Mouse (Mus musculus) embryonic facial prominence, embryonic 11.5 days (tissue): ENCODE results near the gene Prox2. TPM values are rescaled to one million over a fixed set of nuclear protein-coding genes. Genes with fewer than 3 reads are reported as not detected.

Source experiments
- ATAC-seq: fragments of 200-750 bp; cut with Nextera tagmentation; replicated peaks from 2 replicates; pipeline ENCODE4 v1.8.0; 2017; ENCODE audit warnings: low read depth; ENCODE audit not compliant: insufficient number of reproducible peaks, low FRiP score, low TSS enrichment
- DNase-seq: peaks from one replicate; pipeline ENCODE4 v3.0.0-alpha.2; 2015; ENCODE audit warnings: low spot score
- H3K27ac ChIP-seq: fragments of 300-500 bp; sonication (generic); replicated peaks from 2 replicates; pipeline ENCODE4 v1.5.1; 2014; ENCODE audit warnings: mild to moderate bottlenecking, low read depth, low read length, control low read depth
- H3K27me3 ChIP-seq: fragments of 300-500 bp; sonication (generic); 2 replicates; pipeline ENCODE4 v1.6.1; 2014; ENCODE audit warnings: mild to moderate bottlenecking, low read length, moderate library complexity, mixed read lengths; ENCODE audit not compliant: control insufficient read depth, insufficient read depth
- H3K36me3 ChIP-seq: fragments of 300-500 bp; sonication (generic); replicated peaks from 2 replicates; pipeline ENCODE4 v1.6.1; 2014; ENCODE audit warnings: low read depth, mild to moderate bottlenecking, low read length, moderate library complexity, mixed read lengths; ENCODE audit not compliant: control insufficient read depth, insufficient read depth
- H3K4me1 ChIP-seq: fragments of 300-500 bp; sonication (generic); 2 replicates; pipeline ENCODE4 v1.6.1; 2014; ENCODE audit warnings: low read length, mixed read lengths; ENCODE audit not compliant: control insufficient read depth, insufficient read depth
- H3K4me2 ChIP-seq: fragments of 300-500 bp; sonication (generic); 2 replicates; pipeline ENCODE4 v1.6.1; 2014; ENCODE audit warnings: low read depth, mild to moderate bottlenecking, control low read depth, low read length, moderate library complexity
- H3K4me3 ChIP-seq: fragments of 300-500 bp; sonication (generic); 2 replicates; pipeline ENCODE4 v1.5.1; 2014; ENCODE audit warnings: low read depth, low read length, control low read depth
- H3K9ac ChIP-seq: fragments of 300-500 bp; sonication (generic); replicated peaks from 2 replicates; pipeline ENCODE4 v1.6.1; 2014; ENCODE audit warnings: mild to moderate bottlenecking, control low read depth, low read length
- H3K9me3 ChIP-seq: fragments of 300-500 bp; sonication (generic); replicated peaks from 2 replicates; pipeline ENCODE4 v1.6.1; 2016; ENCODE audit warnings: mild to moderate bottlenecking, low read length, inconsistent platforms, mixed read lengths; ENCODE audit not compliant: control insufficient read depth
- WGBS: fragments of 180-500 bp; shearing (Covaris S2); extraction: QIAGEN DNeasy Blood & Tissue Kit; methylation state at CpG from one replicate; pipeline ENCODE4 v1.1.7; 2014; 5-methylcytosine and 5-hydroxymethylcytosine counted together
- polyA plus RNA-seq: library from polyadenylated mRNA; unstranded; fragments of >200 nt; fragmentation: Nextera tagmentation; extraction: Ambion mirVana; gene quantifications from 2 replicates; pipeline ENCODE4 v1.2.1, GENCODE M21; 2014

Gene Prox2
- polyA plus RNA-seq, 1 experiment from 2014 or later = 2.9 TPM

DNA sequence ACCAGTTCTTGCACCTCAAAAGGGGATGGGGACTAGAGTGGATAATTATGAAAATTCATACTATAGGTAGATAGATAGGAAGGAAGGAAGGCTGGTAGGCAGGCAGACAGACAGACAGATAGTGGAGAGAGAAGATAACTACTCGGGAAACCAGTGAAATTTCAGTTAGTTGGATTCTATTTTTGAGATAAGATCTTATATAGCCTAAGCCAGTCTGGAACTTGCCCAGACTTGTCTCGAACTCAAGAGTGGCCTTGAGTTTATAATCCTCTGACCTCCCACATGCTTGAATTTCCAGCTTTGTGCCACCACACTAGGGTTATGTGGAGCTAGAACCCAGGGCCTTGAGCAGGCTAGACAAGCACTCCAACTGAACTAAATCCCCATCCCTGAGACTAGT is 26.3 kb downstream of the Prox2 start:
- Histone ChIP-seq H3K36me3 (no peaks in the 10 kb centered on the region; the same call in 1 of the 2 replicates), H3K4me3 (no peak overlapping the region), H3K27ac (no peak overlapping the region), H3K9ac (no peak overlapping the region), H3K9me3 (no peaks in the 10 kb centered on the region), H3K27me3 (no peaks in the 10 kb centered on the region), H3K4me2 (no peak overlapping the region), H3K4me1 (no peaks in the 10 kb centered on the region)
- 84% methylated on average over 2 of the region's 2 CpGs for WGBS
- DNase-seq = no peak
- no peak for ATAC-seq

DNA sequence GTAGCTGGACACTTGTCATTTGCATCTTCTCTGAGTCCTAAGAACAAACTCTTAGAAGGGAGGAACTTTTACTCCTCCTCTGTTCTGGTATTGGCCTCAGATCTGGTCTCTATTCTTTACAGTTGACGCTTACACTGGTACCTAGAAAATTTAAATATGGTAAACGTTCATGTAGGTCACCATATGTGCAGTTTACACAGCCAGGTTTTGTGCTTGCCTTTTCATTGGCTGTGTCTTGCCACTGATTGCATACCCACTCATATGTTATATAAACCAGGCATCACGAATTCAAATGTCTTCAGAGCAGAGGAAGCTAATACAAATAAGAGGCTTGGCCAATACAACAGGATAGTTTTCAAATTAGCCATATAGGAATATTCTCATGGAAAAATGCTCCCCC is 33.5 kb downstream of the Prox2 start:
- Histone ChIP-seq H3K27me3 (no peaks in the 10 kb centered on the region), H3K9ac (no peak overlapping the region), H3K9me3 (no peaks in the 10 kb centered on the region), H3K4me2 (no peak overlapping the region), H3K27ac (no peak overlapping the region), H3K36me3 (no peaks in the 10 kb centered on the region; the same call in 1 of the 2 replicates), H3K4me1 (no peaks in the 10 kb centered on the region), H3K4me3 (no peak overlapping the region)
- no peak for ATAC-seq
- WGBS = 90% methylated on average over 3 of the region's 3 CpGs
- DNase-seq = no peak

DNA sequence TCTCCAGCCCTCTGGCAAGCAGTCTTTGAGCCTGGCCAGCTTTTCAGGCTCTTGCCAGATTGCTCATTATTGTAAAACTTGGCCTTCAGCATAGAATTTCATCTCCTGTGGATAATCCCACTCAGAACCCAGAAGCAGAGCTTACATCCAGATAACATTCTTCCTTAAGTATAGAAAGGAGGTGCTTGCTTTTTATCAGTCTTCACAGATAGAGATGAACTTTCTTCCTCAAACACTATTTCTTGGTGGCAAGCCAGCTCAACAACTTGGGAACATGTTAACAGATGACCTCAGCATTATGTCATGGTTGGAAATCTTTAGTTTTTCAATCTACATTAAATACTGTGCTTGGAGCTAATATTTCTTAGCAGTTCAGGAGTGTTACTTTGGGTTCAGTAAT is 39.5 kb downstream of the Prox2 start:
- ATAC-seq = no peak
- Histone ChIP-seq H3K4me1 (no peaks in the 10 kb centered on the region), H3K4me3 (no peak overlapping the region), H3K36me3 (no peaks in the 10 kb centered on the region; the same call in 1 of the 2 replicates), H3K9ac (no peak overlapping the region), H3K27ac (no peak overlapping the region), H3K4me2 (no peak overlapping the region), H3K27me3 (no peaks in the 10 kb centered on the region), H3K9me3 (no peaks in the 10 kb centered on the region)
- no peak for DNase-seq

- H3K27me3 ChIP-seq = no peaks in the 10 kb centered on the region
- H3K9ac ChIP-seq = no peak overlapping the region
- H3K4me2 ChIP-seq = no peak overlapping the region
- DNase-seq (no peak), ATAC-seq (no peak)
- WGBS = 81% methylated on average over 6 of the region's 6 CpGs
- no peak overlapping the region for H3K27ac ChIP-seq
- H3K4me1 ChIP-seq = no peaks in the 10 kb centered on the region
- no peak overlapping the region for H3K4me3 ChIP-seq
- H3K36me3 ChIP-seq = peaks cover 4% of the 10 kb centered on the region
- H3K9me3 ChIP-seq = no peaks in the 10 kb centered on the region
Observed at GRCm38 (mm10) chr12:85051218-85051617, 59.3 kb downstream of the Prox2 start.

Other genes with a start within 250 kb of the Prox2 start
- gene Ltbp2, start 234.2 kb downstream of the Prox2 start, polyA plus RNA-seq = 0.04 and 0.14 TPM in 2 replicates
- 163 and 169 TPM in 2 replicates for gene Fcf1, start 139.9 kb downstream of the Prox2 start, polyA plus RNA-seq
- gene Arel1, start 139.9 kb downstream of the Prox2 start, polyA plus RNA-seq = 19.9 and 21.1 TPM in 2 replicates
- gene Ylpm1, start 114.4 kb downstream of the Prox2 start, polyA plus RNA-seq = 44.8 and 45.3 TPM in 2 replicates
- gene Dlst, start 74 bp upstream of the Prox2 start, polyA plus RNA-seq = 91.2 and 102 TPM in 2 replicates
- 1.3 and 1.6 TPM in 2 replicates for gene Rps6kl1, start 40.5 kb upstream of the Prox2 start, polyA plus RNA-seq
- 13.4 and 14.5 TPM in 2 replicates for gene Pgf, start 67.0 kb upstream of the Prox2 start, polyA plus RNA-seq
- gene Eif2b2, start 108.7 kb upstream of the Prox2 start, polyA plus RNA-seq = 89.6 and 90.0 TPM in 2 replicates
- 9.5 TPM in 2 replicates for gene Mlh3, start 159.8 kb upstream of the Prox2 start, polyA plus RNA-seq
- 49.7 and 58.5 TPM in 2 replicates for gene Acyp1, start 177.7 kb upstream of the Prox2 start, polyA plus RNA-seq
- 0.89 and 0.95 TPM in 2 replicates for gene Zc2hc1c, start 177.8 kb upstream of the Prox2 start, polyA plus RNA-seq
- gene Nek9, start 228.6 kb upstream of the Prox2 start, polyA plus RNA-seq = 15.2 and 15.7 TPM in 2 replicates